9 mouse cellular contexts compared by ENCODE assay signal in genomic region chr3:123093640-123094361, GRCm38 (mm10). TPM values are rescaled to one million over a fixed set of nuclear protein-coding genes. Genes with fewer than 3 reads are reported as not detected.
DNase-seq lines count a peak whose midpoint lies in the region; ATAC-seq and TF ChIP-seq lines count a peak whose summit lies in the region.
"Had no signal": no experiment of that assay in that cellular context is flagged by ENCODE, and none has a peak within 500 bp of the region (broad histone marks: within the 10 kb centered on the region; RNA-seq: fewer than 3 reads in every experiment).

No protein-coding gene starts in this region.

- no peaks in the 10 kb centered on the region for H3K36me3 ChIP-seq in lung, embryonic 14.5 days (ENCODE audit: insufficient read depth)
- no peaks in the 10 kb centered on the region for H3K36me3 ChIP-seq in intestine, embryonic 16.5 days (ENCODE audit: control insufficient read depth, insufficient read depth, low read length)
- H3K36me3 ChIP-seq in neural tube, embryonic 14.5 days (ENCODE audit: control insufficient read depth, insufficient read depth, low read length), result no peaks in the 10 kb centered on the region

- peak overlapping the region; percentile 41 for H3K4me2 ChIP-seq in lung, embryonic 14.5 days
- peak overlapping the region; percentile 43 for H3K4me2 ChIP-seq in intestine, embryonic 16.5 days (ENCODE audit: low read depth, low read length)
- H3K4me2 ChIP-seq in neural tube, embryonic 14.5 days (ENCODE audit: low read depth, low read length), result peak overlapping the region; percentile 21; the same call in 1 of the 2 replicates

- no peak for TF ChIP-seq CTCF in lung, embryonic 14.5 days (IDR thresholded peaks at IDR 0.05; ENCODE audit: low read depth)

- H3K4me3 ChIP-seq in lung, embryonic 14.5 days (ENCODE audit: low read depth, low read length), result no peak overlapping the region
- peak overlapping the region; percentile 30 for H3K4me3 ChIP-seq in intestine, embryonic 16.5 days (ENCODE audit: low read length)
- H3K4me3 ChIP-seq in neural tube, embryonic 14.5 days (ENCODE audit: low read depth, low read length), result no peak overlapping the region
- H3K4me3 ChIP-seq: megakaryocyte, embryonic 14.5 days had no signal

- no peaks in the 10 kb centered on the region for H3K27me3 ChIP-seq in lung, embryonic 14.5 days (ENCODE audit: insufficient read depth, low read length)
- H3K27me3 ChIP-seq in intestine, embryonic 16.5 days (replicated peaks; ENCODE audit: control insufficient read depth, insufficient read depth, low read length), result no peaks in the 10 kb centered on the region
- H3K27me3 ChIP-seq in neural tube, embryonic 14.5 days (ENCODE audit: control insufficient read depth, insufficient read depth, low read length), result no peaks in the 10 kb centered on the region
- H3K27me3 ChIP-seq: megakaryocyte, embryonic 14.5 days had no signal

- peaks cover 10% of the 10 kb centered on the region for H3K4me1 ChIP-seq in lung, embryonic 14.5 days (ENCODE audit: insufficient read depth)
- peaks cover 12% of the 10 kb centered on the region for H3K4me1 ChIP-seq in intestine, embryonic 16.5 days (ENCODE audit: control insufficient read depth, insufficient read depth, low read length)
- no peaks in the 10 kb centered on the region for H3K4me1 ChIP-seq in neural tube, embryonic 14.5 days (ENCODE audit: control insufficient read depth, insufficient read depth, low read length)
- H3K4me1 ChIP-seq: megakaryocyte, embryonic 14.5 days had no signal

- no peaks in the 10 kb centered on the region for H3K9me3 ChIP-seq in lung, embryonic 14.5 days (ENCODE audit: low read depth, low read length)
- no peaks in the 10 kb centered on the region for H3K9me3 ChIP-seq in intestine, embryonic 16.5 days (ENCODE audit: control insufficient read depth, low read length)
- H3K9me3 ChIP-seq in neural tube, embryonic 14.5 days (ENCODE audit: control insufficient read depth, low read length), result no peaks in the 10 kb centered on the region
- H3K9me3 ChIP-seq: megakaryocyte, embryonic 14.5 days had no signal

- peak overlapping the region; percentile 61 for H3K27ac ChIP-seq in lung, embryonic 14.5 days (ENCODE audit: low read depth)
- peak overlapping the region; percentile 57 for H3K27ac ChIP-seq in intestine, embryonic 16.5 days (ENCODE audit: low read length)
- H3K27ac ChIP-seq in neural tube, embryonic 14.5 days (ENCODE audit: low read depth, low read length), result no peak overlapping the region

- DNase-seq in heart, adult 11 months, result peak; percentile 6
- no peak for DNase-seq in heart, adult 8-10 months (ENCODE audit: low spot score)
- DNase-seq in lung, embryonic 14.5 days, result peak; percentile 34
- no peak for DNase-seq in lung, postnatal 36 days
- DNase-seq in cerebellum, postnatal 36 days, result no peak
- DNase-seq in layer of hippocampus, postnatal 25 days (ENCODE audit: extremely low spot score in 1 of 2, low spot score in 1 of 2), result no peak

- no peak overlapping the region for H3K9ac ChIP-seq in lung, embryonic 14.5 days
- peak overlapping the region; percentile 48 for H3K9ac ChIP-seq in intestine, embryonic 16.5 days (ENCODE audit: low read depth, low read length)
- H3K9ac ChIP-seq in neural tube, embryonic 14.5 days (replicated peaks; ENCODE audit: low read depth, low read length), result no peak overlapping the region

- whole genome bisulfite sequencing in lung, embryonic 14.5 days, result 42% methylated on average over 11 of the region's 11 CpGs
- WGBS in intestine, embryonic 16.5 days, result 46% methylated on average over 11 of the region's 11 CpGs
- 73% methylated on average over 11 of the region's 11 CpGs for WGBS in neural tube, embryonic 14.5 days

- peak; percentile 36; the same call in 1 of the 2 replicates for ATAC-seq in lung, embryonic 14.5 days (ENCODE audit: insufficient read depth)
- ATAC-seq in intestine, embryonic 16.5 days, result peak; percentile 44
- ATAC-seq in neural tube, embryonic 14.5 days (ENCODE audit: low read depth), result peak; percentile 24; the same call in 1 of the 2 replicates

RNA-seq across cellular contexts. Expression of gene Myoz2, which starts 59.0 kb away (rescaled TPM):
- 1,000 to 10,000 TPM; 1,494 to 1,679 (median 1,556) TPM for total RNA-seq in heart, adult 8-10 months (2022)
- polyA plus RNA-seq in lung, embryonic 14.5 days (2014; fragmentation: Nextera tagmentation; extraction: Ambion mirVana), result 0.17 and 1.2 TPM in 2 replicates
- polyA plus RNA-seq in intestine, embryonic 16.5 days (2015; fragmentation: Nextera tagmentation; extraction: Ambion mirVana), result 0.45 and 0.59 TPM in 2 replicates
- 0.55 TPM in 1 of 2 replicates, not detected in the other for polyA plus RNA-seq in neural tube, embryonic 14.5 days (2014; fragmentation: Nextera tagmentation; extraction: Ambion mirVana)
- total RNA-seq in layer of hippocampus, postnatal 25 days (2021), result under 1 TPM in 1 of 2 experiments, not detected in 1; 0.30 TPM

Comparison
In these comparisons a context has a peak if more than half of its experiments do, and no peak if none do; other contexts are left out.
1. DNase-seq: peak in heart, adult 11 months (single experiment) and lung, embryonic 14.5 days (single experiment); none in heart, adult 8-10 months (single experiment), lung, postnatal 36 days (single experiment), cerebellum, postnatal 36 days (0 of 2) and layer of hippocampus, postnatal 25 days (0 of 2).
2. Peak in every context shown above with its lines, with median percentiles within 50 percentile points of each other: ATAC-seq and H3K4me2 ChIP-seq.